Comparison of ENCODE assay signal across 1 mouse cellular context in the genomic region with DNA sequence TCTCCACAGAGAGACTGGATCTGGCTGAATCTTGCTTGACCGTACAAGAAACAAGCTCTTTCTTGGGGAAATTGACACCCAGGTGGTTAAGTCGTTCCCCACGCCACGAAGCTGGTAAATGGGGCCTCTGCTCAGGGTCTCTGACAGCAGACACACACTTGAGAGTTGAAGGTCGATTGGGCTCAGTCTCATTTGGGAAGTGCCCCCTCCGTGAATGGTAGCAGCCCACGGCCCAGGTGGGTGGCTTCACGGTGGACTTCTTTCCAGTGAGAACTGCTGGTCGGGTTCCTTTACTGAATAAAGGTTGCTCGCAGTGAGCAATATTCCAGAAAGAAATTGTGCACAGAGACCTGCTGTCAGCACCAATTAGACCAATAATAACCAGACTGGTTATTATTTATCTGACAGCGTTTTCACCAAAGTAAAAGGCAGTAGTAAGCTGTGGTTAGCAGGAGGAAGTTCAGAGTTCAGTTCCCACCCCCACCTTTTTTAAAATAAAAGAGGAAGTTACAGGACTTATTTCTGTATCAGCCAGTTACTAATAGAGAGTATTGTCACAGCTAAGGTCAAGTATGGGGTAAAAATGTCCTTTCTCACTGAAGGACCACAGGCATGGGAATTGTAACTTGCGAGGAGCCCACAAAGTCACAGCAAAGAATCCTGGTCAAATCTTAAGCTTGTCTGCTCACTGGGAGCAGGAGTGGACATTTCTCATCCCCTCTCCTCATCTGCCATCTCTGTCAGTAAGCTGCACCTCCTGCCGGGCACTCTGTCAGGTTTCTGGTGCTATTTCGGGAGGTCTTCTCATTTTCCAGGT.
TF ChIP-seq lines count a peak whose summit lies in the region.

No protein-coding gene starts in this region.

TF ChIP-seq in MEL, 35 proteins besides CTCF, POLR2A, EP300 and RAD21 (continued from another document):
- TF ChIP-seq E2F4 (IDR thresholded peaks at IDR 0.05; ENCODE audit: borderline replicate concordance, low read depth, low read length), result no peak
- TF ChIP-seq JUND (IDR thresholded peaks at IDR 0.05; ENCODE audit: low read depth, low read length), result no peak
- TF ChIP-seq POLR2AphosphoS5 (IDR thresholded peaks at IDR 0.05; ENCODE audit: borderline replicate concordance, low read depth, low read length), result no peak
- TF ChIP-seq ZC3H11A (IDR thresholded peaks at IDR 0.05; ENCODE audit: low read depth, low read length), result no peak
- no peak for TF ChIP-seq ELF1 (IDR thresholded peaks at IDR 0.05; ENCODE audit: low read depth, low read length)
- TF ChIP-seq KAT2A (conservative IDR thresholded peaks at IDR 0.05; ENCODE audit: low read depth, low read length), result no peak
- TF ChIP-seq RCOR1 (IDR thresholded peaks at IDR 0.05; ENCODE audit: low read depth, low read length), result no peak
